Mouse (Mus musculus): Measurements from ENCODE around the gene Lamc1.

- TF ChIP-seq POLR2A (IDR thresholded peaks at IDR 0.05; ENCODE audit: low read depth, low read length) (no peak), CTCF (IDR thresholded peaks at IDR 0.05; ENCODE audit: extremely low read depth, insufficient read length, insufficient replicate concordance, low read depth, low read length) (no peak)
Observed at GRCm38 (mm10) chr1:153188081-153188480, 144.5 kb downstream of the Lamc1 start.

Data from small intestine, adult 2 months (tissue).